7 mouse cellular contexts compared by ENCODE assay signal in the genomic region with DNA sequence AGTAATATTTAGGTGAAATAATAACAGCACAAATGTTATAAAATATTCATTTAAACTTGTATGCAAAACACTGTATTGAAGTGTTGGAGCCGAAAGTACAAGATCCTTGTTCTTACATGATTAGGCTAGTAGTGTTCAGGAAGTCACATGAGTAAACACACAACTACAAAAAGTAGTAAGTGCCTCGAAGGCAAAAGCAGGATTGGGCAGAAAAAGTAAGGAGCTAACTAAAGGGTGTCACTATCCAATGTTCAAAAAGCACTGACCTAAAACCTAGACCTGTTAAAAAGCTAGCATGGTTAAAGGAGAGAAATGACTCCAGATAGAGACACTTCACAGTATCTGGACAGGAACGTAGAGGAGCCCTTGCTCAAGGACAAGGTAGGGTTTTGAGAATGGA. TPM values are rescaled to one million over a fixed set of nuclear protein-coding genes. Genes with fewer than 3 reads are reported as not detected.
DNase-seq lines count a peak whose midpoint lies in the region; ATAC-seq lines count a peak whose summit lies in the region.

No protein-coding gene starts in this region.

- peak overlapping the region; percentile 81 for H3K4me2 ChIP-seq in lung, embryonic 16.5 days (ENCODE audit: low read depth, low read length)
- H3K4me2 ChIP-seq in embryonic facial prominence, embryonic 14.5 days (ENCODE audit: low read depth, low read length) = peak overlapping the region; percentile 79
- peak overlapping the region; percentile 64 for H3K4me2 ChIP-seq in limb, embryonic 13.5 days (replicated peaks)
- H3K4me2 ChIP-seq in stomach, embryonic 16.5 days (ENCODE audit: low read depth, low read length) = peak overlapping the region; percentile 76

- no peaks in the 10 kb centered on the region for H3K9me3 ChIP-seq in lung, embryonic 16.5 days (ENCODE audit: control insufficient read depth, low read length)
- no peaks in the 10 kb centered on the region for H3K9me3 ChIP-seq in embryonic facial prominence, embryonic 14.5 days (ENCODE audit: control insufficient read depth, low read length)
- H3K9me3 ChIP-seq in limb, embryonic 13.5 days = no peaks in the 10 kb centered on the region
- no peaks in the 10 kb centered on the region for H3K9me3 ChIP-seq in stomach, embryonic 16.5 days (replicated peaks; ENCODE audit: control insufficient read depth, low read length)

- no peaks in the 10 kb centered on the region for H3K27me3 ChIP-seq in lung, embryonic 16.5 days (ENCODE audit: control insufficient read depth, insufficient read depth, low read depth, low read length)
- H3K27me3 ChIP-seq in embryonic facial prominence, embryonic 14.5 days (replicated peaks; ENCODE audit: control insufficient read depth, insufficient read depth, low read length) = no peaks in the 10 kb centered on the region
- H3K27me3 ChIP-seq in limb, embryonic 13.5 days = no peaks in the 10 kb centered on the region
- no peaks in the 10 kb centered on the region for H3K27me3 ChIP-seq in stomach, embryonic 16.5 days (ENCODE audit: control insufficient read depth, insufficient read depth, low read length)

- peak overlapping the region; percentile 93 for H3K4me3 ChIP-seq in lung, embryonic 16.5 days (ENCODE audit: low read length)
- H3K4me3 ChIP-seq in embryonic facial prominence, embryonic 14.5 days (ENCODE audit: low read depth, low read length) = peak overlapping the region; percentile 82
- H3K4me3 ChIP-seq in limb, embryonic 13.5 days = peak overlapping the region; percentile 74
- peak overlapping the region; percentile 89 for H3K4me3 ChIP-seq in stomach, embryonic 16.5 days (replicated peaks; ENCODE audit: low read length)

- H3K36me3 ChIP-seq in lung, embryonic 16.5 days (ENCODE audit: control insufficient read depth, insufficient read depth, low read length) = peaks cover 3% of the 10 kb centered on the region; the same call in 1 of the 2 replicates
- peaks cover 3% of the 10 kb centered on the region; the same call in 1 of the 2 replicates for H3K36me3 ChIP-seq in embryonic facial prominence, embryonic 14.5 days (ENCODE audit: control insufficient read depth, insufficient read depth, low read length)
- peaks cover 4% of the 10 kb centered on the region for H3K36me3 ChIP-seq in limb, embryonic 13.5 days
- no peaks in the 10 kb centered on the region for H3K36me3 ChIP-seq in stomach, embryonic 16.5 days (ENCODE audit: control insufficient read depth, insufficient read depth, low read length)

- H3K4me1 ChIP-seq in lung, embryonic 16.5 days (replicated peaks; ENCODE audit: control insufficient read depth, insufficient read depth, low read length) = peaks cover 12% of the 10 kb centered on the region
- peaks cover 9% of the 10 kb centered on the region for H3K4me1 ChIP-seq in embryonic facial prominence, embryonic 14.5 days (ENCODE audit: control insufficient read depth, insufficient read depth, low read length)
- peaks cover 17% of the 10 kb centered on the region for H3K4me1 ChIP-seq in limb, embryonic 13.5 days
- H3K4me1 ChIP-seq in stomach, embryonic 16.5 days (ENCODE audit: control insufficient read depth, insufficient read depth, low read length) = peaks cover 7% of the 10 kb centered on the region

- H3K9ac ChIP-seq in lung, embryonic 16.5 days (ENCODE audit: low read length) = peak overlapping the region; percentile 62
- peak overlapping the region; percentile 92 for H3K9ac ChIP-seq in embryonic facial prominence, embryonic 14.5 days (ENCODE audit: low read depth, low read length)
- peak overlapping the region; percentile 86 for H3K9ac ChIP-seq in limb, embryonic 13.5 days
- peak overlapping the region; percentile 47; the same call in 1 of the 2 replicates for H3K9ac ChIP-seq in stomach, embryonic 16.5 days (ENCODE audit: low read length)

- ATAC-seq in lung, embryonic 16.5 days (ENCODE audit: low read depth) = no peak
- no peak for ATAC-seq in embryonic facial prominence, embryonic 14.5 days (ENCODE audit: low read depth)
- no peak for ATAC-seq in limb, embryonic 13.5 days (ENCODE audit: low FRiP score, low read depth)
- ATAC-seq in stomach, embryonic 16.5 days (ENCODE audit: insufficient read depth, low FRiP score) = no peak
- ATAC-seq in activated CD4-positive, CD25-positive, alpha-beta regulatory T cell, adult 4 months = no peak

- no peak for DNase-seq in lung, postnatal 36 days
- DNase-seq in embryonic facial prominence, embryonic 14.5 days (ENCODE audit: low spot score) = no peak
- DNase-seq in cerebellum, postnatal 10 days = no peak

- 36% methylated on average over 3 of the region's 3 CpGs for WGBS in lung, embryonic 16.5 days
- WGBS in embryonic facial prominence, embryonic 14.5 days = 52% methylated on average over 3 of the region's 3 CpGs
- WGBS in limb, embryonic 13.5 days = 69% methylated on average over 3 of the region's 3 CpGs
- 34% methylated on average over 3 of the region's 3 CpGs for WGBS in stomach, embryonic 16.5 days

- H3K27ac ChIP-seq in lung, embryonic 16.5 days (ENCODE audit: low read length) = no peak overlapping the region
- H3K27ac ChIP-seq in embryonic facial prominence, embryonic 14.5 days (replicated peaks; ENCODE audit: low read depth, low read length) = no peak overlapping the region
- no peak overlapping the region for H3K27ac ChIP-seq in limb, embryonic 13.5 days
- H3K27ac ChIP-seq in stomach, embryonic 16.5 days (ENCODE audit: low read length) = no peak overlapping the region

RNA-seq across cellular contexts. Expression of a gene that starts 0.9 kb away (rescaled TPM):
- polyA plus RNA-seq in lung, embryonic 16.5 days (2015; fragmentation: Nextera tagmentation; extraction: Ambion mirVana) = 68.5 and 79.8 TPM in 2 replicates
- 52.3 and 53.4 TPM in 2 replicates for polyA plus RNA-seq in embryonic facial prominence, embryonic 14.5 days (2014; fragmentation: Nextera tagmentation; extraction: Ambion mirVana)
- polyA plus RNA-seq in limb, embryonic 13.5 days (2015; fragmentation: Nextera tagmentation; extraction: Ambion mirVana) = 78.1 and 86.2 TPM in 2 replicates
- polyA plus RNA-seq in stomach, embryonic 16.5 days (2015; fragmentation: Nextera tagmentation; extraction: Ambion mirVana) = 41.8 and 51.3 TPM in 2 replicates
- polyA plus RNA-seq in activated CD4-positive, CD25-positive, alpha-beta regulatory T cell, adult 4 months (2017; shearing (Covaris generic)) = 10 to 100 TPM; 10.5 to 12.5 TPM

RNA-seq across cellular contexts. Expression of a gene that starts 1.2 kb away (rescaled TPM):
- 16.8 and 20.1 TPM in 2 replicates for polyA plus RNA-seq in lung, embryonic 16.5 days (2015; fragmentation: Nextera tagmentation; extraction: Ambion mirVana)
- 11.9 and 13.1 TPM in 2 replicates for polyA plus RNA-seq in embryonic facial prominence, embryonic 14.5 days (2014; fragmentation: Nextera tagmentation; extraction: Ambion mirVana)
- polyA plus RNA-seq in limb, embryonic 13.5 days (2015; fragmentation: Nextera tagmentation; extraction: Ambion mirVana) = 16.2 and 17.4 TPM in 2 replicates
- 13.0 and 13.1 TPM in 2 replicates for polyA plus RNA-seq in stomach, embryonic 16.5 days (2015; fragmentation: Nextera tagmentation; extraction: Ambion mirVana)
- polyA plus RNA-seq in activated CD4-positive, CD25-positive, alpha-beta regulatory T cell, adult 4 months (2017; shearing (Covaris generic)) = 10 to 100 TPM; 13.6 to 15.5 TPM

RNA-seq across cellular contexts. Expression of a gene that starts 48.9 kb away (rescaled TPM):
- polyA plus RNA-seq in lung, embryonic 16.5 days (2015; fragmentation: Nextera tagmentation; extraction: Ambion mirVana) = 18.5 and 19.6 TPM in 2 replicates
- polyA plus RNA-seq in embryonic facial prominence, embryonic 14.5 days (2014; fragmentation: Nextera tagmentation; extraction: Ambion mirVana) = 20.6 and 22.2 TPM in 2 replicates
- polyA plus RNA-seq in limb, embryonic 13.5 days (2015; fragmentation: Nextera tagmentation; extraction: Ambion mirVana) = 22.8 and 24.1 TPM in 2 replicates
- 14.7 and 15.9 TPM in 2 replicates for polyA plus RNA-seq in stomach, embryonic 16.5 days (2015; fragmentation: Nextera tagmentation; extraction: Ambion mirVana)
- 10 to 100 TPM; 23.3 to 28.8 TPM for polyA plus RNA-seq in activated CD4-positive, CD25-positive, alpha-beta regulatory T cell, adult 4 months (2017; shearing (Covaris generic))

RNA-seq across cellular contexts. Expression of a gene that starts 49.2 kb away (rescaled TPM):
- polyA plus RNA-seq in lung, embryonic 16.5 days (2015; fragmentation: Nextera tagmentation; extraction: Ambion mirVana) = 59.5 and 60.3 TPM in 2 replicates
- polyA plus RNA-seq in embryonic facial prominence, embryonic 14.5 days (2014; fragmentation: Nextera tagmentation; extraction: Ambion mirVana) = 50.6 and 50.8 TPM in 2 replicates
- polyA plus RNA-seq in limb, embryonic 13.5 days (2015; fragmentation: Nextera tagmentation; extraction: Ambion mirVana) = 60.0 and 60.9 TPM in 2 replicates
- polyA plus RNA-seq in stomach, embryonic 16.5 days (2015; fragmentation: Nextera tagmentation; extraction: Ambion mirVana) = 58.7 and 61.0 TPM in 2 replicates
- polyA plus RNA-seq in activated CD4-positive, CD25-positive, alpha-beta regulatory T cell, adult 4 months (2017; shearing (Covaris generic)) = 10 to 100 TPM; 46.1 to 47.7 TPM
